Mouse (Mus musculus) spleen, adult 2 months (tissue): Measurements from ENCODE around the gene Kmt5a.

Experiments used
- CTCF ChIP-seq: fragments of 200-500 bp; IDR thresholded peaks from 2 replicates; pipeline ENCODE4 v1.5.1; 2011; ENCODE audit warnings: mild to moderate bottlenecking, inconsistent platforms; ENCODE audit not compliant: insufficient read depth, insufficient read length, insufficient replicate concordance; ENCODE audit errors: extremely low read depth
- POLR2A ChIP-seq: fragments of 200-500 bp; IDR thresholded peaks from 2 replicates; pipeline ENCODE4 v1.6.1; 2011; ENCODE audit warnings: low read depth, low read length, inconsistent platforms

DNA sequence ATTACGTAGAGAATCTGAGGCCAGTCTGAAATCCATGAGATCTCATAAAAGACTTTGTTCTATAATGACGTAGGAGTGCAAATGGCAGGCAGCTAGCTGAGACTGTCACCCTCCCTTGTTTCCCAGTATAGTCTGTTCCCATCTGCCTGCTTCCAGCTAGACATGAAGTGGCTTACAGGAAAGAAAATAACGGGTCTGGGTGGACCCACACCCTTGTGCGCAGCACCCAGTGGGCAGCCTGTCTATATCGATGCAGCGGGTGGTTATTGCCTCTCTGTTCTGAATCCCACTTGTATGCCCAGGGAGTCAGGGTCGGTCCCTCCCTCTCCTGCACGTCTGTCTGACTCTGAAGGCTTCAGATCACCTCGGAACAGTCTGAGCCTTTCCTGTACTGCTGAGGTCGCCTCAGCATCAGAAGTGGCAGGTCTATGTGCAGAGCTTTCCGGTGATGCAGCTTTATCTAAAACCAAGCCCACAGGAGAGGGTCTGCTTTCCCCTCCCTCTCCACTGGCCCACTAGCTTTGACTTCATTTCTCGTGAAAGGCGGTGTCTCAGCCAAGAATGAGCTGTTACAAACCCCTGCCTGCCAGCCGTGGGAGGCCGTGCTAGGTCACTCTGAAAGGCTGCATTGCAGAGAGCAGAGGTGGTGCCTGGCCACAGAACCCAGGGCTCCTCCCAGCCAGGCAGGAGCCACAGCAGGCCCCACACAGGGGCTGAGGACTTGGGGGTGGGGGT is 12.9 kb downstream of the Kmt5a start:
- TF ChIP-seq CTCF (no peak), POLR2A (no peak)
